Mouse (Mus musculus) bone marrow, adult 2 months (tissue): Measurements from ENCODE around the gene Meiob.

Source experiments
- CTCF ChIP-seq: fragments of 200-500 bp; IDR thresholded peaks from 2 replicates; pipeline ENCODE4 v1.5.1; 2011; ENCODE audit warnings: low read length, control low read depth; ENCODE audit not compliant: control insufficient read depth, insufficient read depth
- POLR2A ChIP-seq: fragments of 200-500 bp; IDR thresholded peaks from 2 replicates; pipeline ENCODE4 v1.6.1; 2011; ENCODE audit warnings: low read depth, mild to moderate bottlenecking, control low read depth, low read length, borderline replicate concordance; ENCODE audit not compliant: control insufficient read depth

- TF ChIP-seq POLR2A: no peak
- TF ChIP-seq CTCF: no peak
These were observed 35.8 kb downstream of the Meiob start, which contains the start of gene Hagh for GRCm38 (mm10) chr17:24839842-24840241.
